Mouse (Mus musculus): ENCODE results near the gene Lypd5. TPM values are rescaled to one million over a fixed set of nuclear protein-coding genes. Genes with fewer than 3 reads are reported as not detected.

Gene Lypd5
- polyA plus RNA-seq, 1 experiment from 2014 or later, result not detected

DNA sequence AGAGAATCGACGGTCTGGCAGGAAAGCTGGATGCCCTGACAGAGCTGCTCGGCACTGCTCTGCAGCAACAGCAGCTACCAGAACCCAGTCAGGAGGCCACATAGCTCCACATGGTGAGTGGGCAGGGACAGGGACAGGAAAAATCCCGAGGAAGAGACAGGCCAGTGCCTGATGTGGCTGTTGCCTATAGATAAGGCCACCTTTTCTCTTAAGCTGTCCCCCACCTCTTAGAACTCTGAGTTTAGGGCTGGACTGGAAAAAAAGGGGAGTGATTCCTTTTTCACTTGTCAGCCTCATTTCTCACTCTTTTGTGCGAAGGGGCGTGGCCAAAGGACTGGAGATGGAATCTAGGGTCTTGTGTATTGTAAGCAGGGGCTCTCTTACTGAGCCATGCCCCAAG, 35.1 kb downstream of the Lypd5 start:
- peaks cover 5% of the 10 kb centered on the region; the same call in 1 of the 2 replicates for H3K36me3 ChIP-seq (ENCODE audit: inconsistent target)
- 85% methylated on average over 6 of the region's 6 CpGs for WGBS (ENCODE audit: missing documents)
- H3K4me3 ChIP-seq (ENCODE audit: inconsistent target), result no peak overlapping the region
- peak overlapping the region; percentile 7; the same call in 1 of the 2 replicates for H3K27ac ChIP-seq
- peaks cover 80% of the 10 kb centered on the region for H3K79me2 ChIP-seq (ENCODE audit: inconsistent target)

DNA sequence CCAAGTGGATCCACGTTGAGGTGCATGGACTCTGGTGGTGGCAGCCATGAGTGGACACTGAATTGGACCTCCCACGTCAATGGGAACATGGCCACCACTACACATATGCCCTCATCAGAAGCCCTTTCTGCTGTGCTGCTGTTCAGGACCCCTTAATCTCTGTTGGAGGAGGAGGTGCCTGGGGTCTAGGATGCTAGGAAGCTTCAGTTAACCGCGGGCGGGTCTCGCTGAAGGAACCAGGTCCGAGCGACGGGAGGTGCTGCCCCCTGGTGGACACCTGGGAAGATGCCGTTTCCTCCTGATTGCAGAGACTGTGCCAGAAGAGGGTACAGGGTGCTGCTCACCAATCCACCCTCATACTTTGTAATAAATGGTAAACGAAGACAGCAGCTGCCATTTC, 35.8 kb downstream of the Lypd5 start:
- H3K79me2 ChIP-seq (ENCODE audit: inconsistent target), result peaks cover 76% of the 10 kb centered on the region
- 22% methylated on average over 11 of the region's 11 CpGs for WGBS (ENCODE audit: missing documents)
- peak overlapping the region; percentile 98; the same call in 1 of the 2 replicates for H3K27ac ChIP-seq
- no peak overlapping the region for H3K4me3 ChIP-seq (ENCODE audit: inconsistent target)
- H3K36me3 ChIP-seq (ENCODE audit: inconsistent target), result peaks cover 5% of the 10 kb centered on the region; the same call in 1 of the 2 replicates

- peaks cover 5% of the 10 kb centered on the region; the same call in 1 of the 2 replicates for H3K36me3 ChIP-seq (ENCODE audit: inconsistent target)
- H3K79me2 ChIP-seq (ENCODE audit: inconsistent target), result peaks cover 65% of the 10 kb centered on the region
- 0% methylated on average over 9 of the region's 10 CpGs for WGBS (ENCODE audit: missing documents)
- H3K4me3 ChIP-seq (ENCODE audit: inconsistent target), result no peak overlapping the region
- peak overlapping the region; percentile 98 for H3K27ac ChIP-seq
Measured at GRCm38 (mm10) chr7:24387059-24387556, 38.1 kb downstream of the Lypd5 start.

- WGBS (ENCODE audit: missing documents), result 4% methylated on average over 13 of the region's 13 CpGs
- peaks cover 63% of the 10 kb centered on the region for H3K79me2 ChIP-seq (ENCODE audit: inconsistent target)
- peak overlapping the region; percentile 98 for H3K27ac ChIP-seq
- no peak overlapping the region for H3K4me3 ChIP-seq (ENCODE audit: inconsistent target)
- no peaks in the 10 kb centered on the region for H3K36me3 ChIP-seq (ENCODE audit: inconsistent target)
Measured at GRCm38 (mm10) chr7:24389516-24390187, 40.7 kb downstream of the Lypd5 start.

GRCm38 (mm10) chr7:24390512-24390911, 41.5 kb downstream of the Lypd5 start:
- no peaks in the 10 kb centered on the region for H3K36me3 ChIP-seq (ENCODE audit: inconsistent target)

GRCm38 (mm10) chr7:24391077-24391476, 42.1 kb downstream of the Lypd5 start:
- peaks cover 49% of the 10 kb centered on the region for H3K79me2 ChIP-seq (ENCODE audit: inconsistent target)
- no peak overlapping the region for H3K4me3 ChIP-seq (ENCODE audit: inconsistent target)
- H3K36me3 ChIP-seq (ENCODE audit: inconsistent target), result no peaks in the 10 kb centered on the region
- 52% methylated on average over 5 of the region's 5 CpGs for WGBS (ENCODE audit: missing documents)
- H3K27ac ChIP-seq, result peak overlapping the region; percentile 98

More at GRCm38 (mm10) chr7:24390512-24390911, 41.5 kb downstream of the Lypd5 start:
- H3K27ac ChIP-seq, result peak overlapping the region; percentile 98
- H3K79me2 ChIP-seq (ENCODE audit: inconsistent target), result peaks cover 54% of the 10 kb centered on the region
- WGBS (ENCODE audit: missing documents), result 74% methylated on average over 7 of the region's 7 CpGs
- H3K4me3 ChIP-seq (ENCODE audit: inconsistent target), result no peak overlapping the region

GRCm38 (mm10) chr7:24391687-24392086, 42.7 kb downstream of the Lypd5 start:
- Histone ChIP-seq H3K79me2 (ENCODE audit: inconsistent target) (peaks cover 47% of the 10 kb centered on the region), H3K36me3 (ENCODE audit: inconsistent target) (no peaks in the 10 kb centered on the region), H3K27ac (peak overlapping the region; percentile 98), H3K4me3 (ENCODE audit: inconsistent target) (no peak overlapping the region)
- WGBS (ENCODE audit: missing documents), result 50% methylated on average over 2 of the region's 2 CpGs

GRCm38 (mm10) chr7:24394054-24394453, 45.1 kb downstream of the Lypd5 start:
- Histone ChIP-seq H3K27ac (peak overlapping the region; percentile 98), H3K36me3 (ENCODE audit: inconsistent target) (no peaks in the 10 kb centered on the region), H3K4me3 (ENCODE audit: inconsistent target) (peak overlapping the region; percentile 32), H3K79me2 (ENCODE audit: inconsistent target) (peaks cover 54% of the 10 kb centered on the region)
- 78% methylated on average over 2 of the region's 3 CpGs for WGBS (ENCODE audit: missing documents)

DNA sequence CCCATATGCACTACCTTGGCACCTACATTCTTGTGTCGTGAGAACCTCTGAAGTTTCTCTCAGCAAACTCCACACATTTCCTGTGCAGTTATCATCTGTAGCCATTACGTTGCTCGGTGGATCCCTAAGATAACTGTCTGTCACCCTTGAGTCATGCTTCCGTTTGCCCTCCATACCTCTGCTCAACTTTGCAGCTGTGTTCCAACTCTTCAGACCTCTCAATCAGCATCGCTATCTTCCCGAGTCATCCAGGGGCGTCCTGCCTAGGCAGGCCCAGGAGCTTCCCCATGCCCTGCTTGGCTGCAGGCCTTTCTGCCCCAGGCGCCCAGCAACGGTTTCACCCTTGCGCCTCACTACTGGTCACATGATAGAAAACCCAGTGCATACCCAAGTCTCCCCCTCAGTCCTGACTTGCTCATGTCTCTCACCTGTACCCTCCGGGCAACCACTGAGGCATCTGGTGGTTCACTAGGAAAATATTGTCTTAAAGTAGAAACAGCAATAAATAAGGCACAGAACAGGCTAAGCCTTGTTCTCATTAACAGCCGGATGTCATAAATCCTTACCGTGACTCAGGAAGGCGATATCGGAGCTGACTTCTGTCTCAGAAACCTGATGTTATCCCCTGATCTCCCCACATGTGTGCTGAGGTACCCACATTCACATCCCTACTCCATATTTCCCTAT, 45.6 kb downstream of the Lypd5 start:
- 6% methylated on average over 15 of the region's 15 CpGs for WGBS (ENCODE audit: missing documents)
- Histone ChIP-seq H3K4me3 (ENCODE audit: inconsistent target) (peak overlapping the region; percentile 32), H3K27ac (peak overlapping the region; percentile 98), H3K79me2 (ENCODE audit: inconsistent target) (peaks cover 54% of the 10 kb centered on the region), H3K36me3 (ENCODE audit: inconsistent target) (no peaks in the 10 kb centered on the region)

- H3K36me3 ChIP-seq (ENCODE audit: inconsistent target), result peaks cover 3% of the 10 kb centered on the region; the same call in 1 of the 2 replicates
- WGBS (ENCODE audit: missing documents), result 80% methylated on average over 11 of the region's 11 CpGs
- peaks cover 65% of the 10 kb centered on the region for H3K79me2 ChIP-seq (ENCODE audit: inconsistent target)
- no peak overlapping the region for H3K4me3 ChIP-seq (ENCODE audit: inconsistent target)
- no peak overlapping the region for H3K27ac ChIP-seq
Measured at GRCm38 (mm10) chr7:24396832-24397231, 47.8 kb downstream of the Lypd5 start.

GRCm38 (mm10) chr7:24398364-24398913, 49.4 kb downstream of the Lypd5 start:
- Histone ChIP-seq H3K27ac (peak overlapping the region; percentile 90), H3K36me3 (ENCODE audit: inconsistent target) (peaks cover 19% of the 10 kb centered on the region; the same call in 1 of the 2 replicates), H3K4me3 (ENCODE audit: inconsistent target) (peak overlapping the region; percentile 66), H3K79me2 (ENCODE audit: inconsistent target) (peaks cover 65% of the 10 kb centered on the region)
- 95% methylated on average over 7 of the region's 8 CpGs for WGBS (ENCODE audit: missing documents)

GRCm38 (mm10) chr7:24399256-24400081, 50.5 kb downstream of the Lypd5 start, which contains the start of gene Smg9:
Gene Smg9, plus strand, starts transcription at chr7:24399619.
- Histone ChIP-seq H3K27ac (peak within 1 kb of the TSS; percentile 90), H3K36me3 (ENCODE audit: inconsistent target) (peaks cover 29% of the 10 kb centered on the region), H3K4me3 (ENCODE audit: inconsistent target) (peak within 1 kb of the TSS; percentile 66), H3K79me2 (ENCODE audit: inconsistent target) (peaks cover 63% of the 10 kb centered on the region)
- WGBS (ENCODE audit: missing documents), result 4% methylated on average over 57 of the region's 66 CpGs

- Histone ChIP-seq H3K36me3 (ENCODE audit: inconsistent target) (peaks cover 35% of the 10 kb centered on the region), H3K79me2 (ENCODE audit: inconsistent target) (peaks cover 64% of the 10 kb centered on the region), H3K27ac (peak overlapping the region; percentile 90), H3K4me3 (ENCODE audit: inconsistent target) (peak overlapping the region; percentile 66)
- WGBS (ENCODE audit: missing documents), result 6% methylated on average over 3 of the region's 3 CpGs
Measured at GRCm38 (mm10) chr7:24400082-24400452, 51.1 kb downstream of the Lypd5 start.

GRCm38 (mm10) chr7:24400489-24400888, 51.5 kb downstream of the Lypd5 start:
- 79% methylated on average over 4 of the region's 4 CpGs for WGBS (ENCODE audit: missing documents)
- Histone ChIP-seq H3K79me2 (ENCODE audit: inconsistent target) (peaks cover 64% of the 10 kb centered on the region), H3K36me3 (ENCODE audit: inconsistent target) (peaks cover 39% of the 10 kb centered on the region), H3K4me3 (ENCODE audit: inconsistent target) (peak overlapping the region; percentile 66), H3K27ac (peak overlapping the region; percentile 90; the same call in 1 of the 2 replicates)

All from macrophage (primary cell).